Mouse (Mus musculus): ENCODE measurements around the gene Gm45140. TPM values are rescaled to one million over a fixed set of nuclear protein-coding genes. Genes with fewer than 3 reads are reported as not detected.
A peak's percentile ranks its signal among the peaks of the same experiment; 100 is the strongest.
"Not testable (repeated sequence)": the region's sequence is repeated elsewhere in the genome, so short reads cannot be mapped to it uniquely, and the experiment has no call there.

Gene Gm45140
- polyA plus RNA-seq, 3 experiments from 2014 or later, result 3.6 to 6.6 (median 4.6) TPM

DNA sequence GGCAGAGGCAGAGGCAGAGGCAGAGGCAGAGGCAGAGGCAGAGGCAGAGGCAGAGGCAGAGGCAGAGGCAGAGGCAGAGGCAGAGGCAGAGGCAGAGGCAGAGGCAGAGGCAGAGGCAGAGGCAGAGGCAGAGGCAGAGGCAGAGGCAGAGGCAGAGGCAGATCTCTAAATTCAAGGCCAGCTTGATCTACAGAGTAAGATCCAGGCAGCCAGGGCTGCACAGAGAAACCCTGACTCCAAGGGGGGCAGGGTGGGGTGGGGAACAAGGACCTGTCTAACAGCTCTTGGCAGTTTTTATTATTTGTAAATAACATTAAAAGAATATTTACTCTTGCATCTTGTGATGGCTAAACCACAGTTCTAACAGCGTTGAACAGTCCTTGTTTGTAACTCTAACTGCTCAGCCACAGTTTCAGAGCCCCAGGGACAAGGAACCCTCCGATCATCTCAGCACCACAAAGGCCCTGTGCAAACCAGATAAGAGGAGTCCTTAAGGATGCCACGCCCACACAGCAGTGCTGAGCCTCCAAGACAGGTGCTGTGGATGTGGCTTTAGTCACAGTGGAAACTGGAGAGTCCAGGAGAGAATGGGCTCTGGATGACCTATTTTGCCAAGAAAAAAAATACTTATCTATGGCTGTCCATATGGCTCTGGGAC, 59.9 kb downstream of the Gm45140 start:
- ATAC-seq, result no peak

DNA sequence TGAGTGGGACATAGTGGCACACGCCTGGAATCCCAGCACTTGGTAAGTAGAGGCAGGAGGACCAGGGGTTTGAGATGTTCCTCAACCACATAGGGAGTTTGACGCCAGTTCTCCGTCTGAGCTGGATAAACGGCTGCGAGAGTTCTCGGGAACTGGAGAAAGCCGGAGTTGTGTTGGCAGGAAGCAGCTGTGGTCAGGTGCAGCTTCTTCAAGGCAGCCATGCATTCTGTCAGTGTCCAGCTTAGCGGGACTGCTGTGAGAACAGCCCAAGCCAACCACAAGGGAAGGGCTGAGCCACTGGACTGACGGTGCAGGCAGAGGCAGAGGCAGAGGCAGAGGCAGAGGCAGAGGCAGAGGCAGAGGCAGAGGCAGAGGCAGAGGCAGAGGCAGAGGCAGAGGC, 60.7 kb downstream of the Gm45140 start:
- no peak for ATAC-seq

DNA sequence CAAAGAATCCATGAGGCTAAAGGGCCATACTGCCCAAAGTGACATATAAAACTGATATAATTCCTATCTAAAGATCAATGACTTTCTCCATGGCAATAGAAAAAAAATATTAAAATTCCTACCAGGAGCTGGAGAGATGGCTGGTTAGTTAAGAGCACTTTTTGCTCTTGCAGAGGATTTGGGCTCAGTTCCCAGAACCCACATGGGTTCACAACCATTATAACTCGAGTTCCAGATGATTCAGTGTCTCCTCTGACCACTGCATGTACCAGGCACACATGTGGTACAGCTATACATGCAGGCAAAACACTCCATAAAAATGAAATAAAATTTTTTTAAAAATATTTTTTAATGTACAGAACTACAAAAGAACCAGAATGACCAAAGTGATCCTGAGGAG, 61.1 kb downstream of the Gm45140 start:
- no peak for ATAC-seq

DNA sequence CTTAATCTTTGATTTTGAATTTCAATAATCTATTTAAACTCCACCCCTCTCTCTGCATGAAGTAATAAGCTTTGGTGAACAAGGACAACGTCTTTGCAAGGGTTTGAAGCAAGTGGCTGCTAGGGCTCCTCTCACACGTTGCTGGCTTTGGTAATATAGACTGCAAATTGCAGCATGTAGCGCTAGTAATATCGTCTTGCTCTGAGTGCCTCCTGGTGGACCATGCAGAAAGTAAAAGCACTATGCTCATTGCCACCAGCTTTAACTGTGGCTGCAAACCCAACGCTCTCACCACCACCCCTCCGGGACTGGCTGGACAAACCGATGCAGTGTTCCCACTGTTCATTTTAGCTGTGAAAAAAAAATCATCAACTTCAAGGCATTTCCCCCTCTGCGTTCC, 65.0 kb downstream of the Gm45140 start:
- ATAC-seq, result no peak

DNA sequence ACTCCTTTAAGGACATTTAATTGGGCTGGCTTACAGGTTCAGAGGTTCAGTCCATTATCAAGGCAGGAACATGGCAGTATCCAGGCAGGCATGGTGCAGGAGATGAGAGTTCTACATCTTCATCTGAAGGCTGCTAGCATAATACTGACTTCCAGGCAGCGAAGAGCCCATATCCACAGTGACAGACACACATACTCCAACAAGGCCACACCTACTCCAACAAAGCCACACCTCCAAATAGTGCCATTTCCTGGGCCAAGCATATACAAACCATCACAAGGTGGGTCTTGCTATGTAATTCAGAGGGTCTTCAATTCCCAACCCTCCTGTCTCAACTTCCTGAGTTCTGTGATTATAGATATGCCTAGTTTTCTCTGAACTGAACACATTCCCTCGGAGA, 71.3 kb downstream of the Gm45140 start:
- not testable (repeated sequence) for ATAC-seq

DNA sequence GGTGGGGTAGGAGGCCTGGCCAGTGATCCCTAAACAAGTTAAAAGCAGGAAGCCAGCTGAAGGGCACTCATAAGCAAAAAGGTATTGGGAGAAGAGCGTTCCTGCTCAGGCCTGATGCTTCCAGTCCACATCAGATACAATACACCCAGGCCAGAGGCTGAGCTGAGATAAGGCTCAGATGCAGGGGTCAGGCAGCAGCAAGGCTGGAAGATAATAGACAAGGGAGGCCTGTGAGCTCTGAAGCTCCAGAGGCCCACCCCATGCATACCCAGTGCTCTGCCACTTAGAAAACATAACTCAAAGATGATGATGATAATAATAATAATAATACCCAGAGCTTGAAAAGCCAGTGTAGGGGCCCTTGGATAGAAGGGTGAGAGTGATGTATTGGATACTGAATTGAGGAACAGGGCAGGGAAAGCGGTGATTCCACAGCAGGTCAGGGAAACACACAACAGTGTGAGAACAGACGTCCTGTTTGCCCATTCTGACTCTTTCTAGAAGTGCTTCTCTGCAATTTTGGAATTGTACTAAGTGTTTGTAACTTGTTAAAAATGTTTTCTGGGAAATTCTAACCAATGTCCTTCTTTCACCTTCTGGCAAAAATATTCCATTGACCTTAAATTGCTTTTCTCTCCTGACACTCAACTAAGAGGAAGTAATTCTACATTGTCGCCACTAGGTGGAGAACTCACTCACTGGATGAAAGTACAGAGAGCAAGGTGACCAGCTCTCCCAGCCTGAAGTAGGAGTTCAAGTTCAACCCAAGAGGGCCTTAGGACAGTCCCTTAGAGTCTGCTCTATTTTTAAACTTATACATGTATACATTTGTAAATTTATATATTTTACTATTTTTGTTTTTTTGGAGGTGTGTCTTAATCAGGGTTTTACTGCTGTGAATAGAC, 72.0 kb downstream of the Gm45140 start:
- peak; percentile 46 for ATAC-seq

DNA sequence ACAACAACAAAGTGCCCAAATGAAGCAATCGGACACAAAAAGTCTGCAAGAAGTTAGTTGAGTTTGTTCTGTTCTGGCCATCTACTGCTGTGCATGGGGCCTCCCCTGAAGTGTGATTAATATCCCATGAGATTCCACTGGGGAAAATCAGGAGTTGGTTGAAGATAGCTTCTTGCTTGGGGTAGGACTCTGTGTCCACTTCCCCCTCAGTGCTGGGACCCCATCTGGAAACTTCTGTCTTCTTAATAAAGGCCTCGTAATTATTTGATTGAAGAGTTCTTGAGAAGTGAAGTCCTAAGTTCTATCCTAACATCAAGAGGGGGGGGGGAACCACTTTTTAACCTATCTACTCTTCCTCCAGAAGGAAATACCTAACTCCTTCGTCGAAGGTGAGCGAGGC, 73.4 kb downstream of the Gm45140 start:
- ATAC-seq, result no peak

DNA sequence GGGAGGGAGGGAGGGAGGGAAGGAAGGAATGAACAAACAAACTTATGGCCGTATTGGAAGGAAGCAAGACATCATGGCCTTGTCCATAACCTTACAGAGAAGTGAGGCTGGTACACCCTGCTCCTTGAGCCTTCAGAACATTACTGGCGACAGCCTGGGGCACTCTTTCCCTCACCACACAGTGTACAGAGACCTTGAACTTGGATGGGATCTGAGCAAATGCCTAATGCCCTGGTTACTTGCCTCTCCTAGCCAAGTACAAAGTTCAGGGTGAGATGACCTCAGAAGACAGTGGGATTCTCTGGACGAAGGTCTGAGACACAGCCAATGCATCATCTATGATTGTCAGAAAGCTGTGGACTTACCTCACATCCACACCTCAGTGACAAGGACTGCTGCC, 75.7 kb downstream of the Gm45140 start:
- ATAC-seq, result no peak

DNA sequence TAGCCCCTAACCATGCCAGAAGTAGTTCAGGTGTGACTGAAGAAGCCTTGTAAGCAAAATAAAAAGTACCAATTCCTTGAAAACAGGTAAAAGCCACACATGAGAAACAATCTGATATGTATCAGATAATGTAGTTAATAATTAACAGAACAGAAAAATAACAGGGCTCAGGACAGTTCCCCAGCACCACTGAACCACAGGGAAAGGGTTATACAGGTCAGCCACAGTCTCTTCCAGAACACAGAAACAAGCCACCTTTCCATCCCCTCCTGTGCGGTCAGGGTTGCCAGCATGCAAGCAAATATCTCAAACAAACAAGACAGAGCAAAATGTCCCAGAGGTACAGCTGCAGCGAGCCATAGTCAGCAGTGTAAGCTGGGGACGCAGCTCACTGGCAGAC, 76.2 kb downstream of the Gm45140 start:
- no peak for ATAC-seq

DNA sequence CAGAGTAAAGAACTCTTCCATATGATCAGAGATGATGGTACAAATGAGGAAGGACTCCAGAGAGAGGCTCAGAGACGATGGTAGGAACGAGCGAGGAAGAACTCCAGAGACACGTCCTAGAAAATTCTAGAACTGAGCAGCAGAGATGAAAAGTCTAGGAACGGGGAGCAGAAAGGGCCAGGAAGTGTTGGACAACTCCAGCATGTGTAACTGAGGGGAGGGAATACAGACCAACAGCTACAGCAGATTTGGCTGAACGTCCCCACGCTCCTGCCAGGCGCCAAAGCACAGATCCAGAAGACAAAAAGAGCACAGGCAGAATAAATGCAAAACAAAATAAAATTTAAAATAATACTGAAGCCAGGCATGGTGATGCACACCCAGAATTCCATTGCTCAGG, 78.7 kb downstream of the Gm45140 start:
- ATAC-seq, result no peak

DNA sequence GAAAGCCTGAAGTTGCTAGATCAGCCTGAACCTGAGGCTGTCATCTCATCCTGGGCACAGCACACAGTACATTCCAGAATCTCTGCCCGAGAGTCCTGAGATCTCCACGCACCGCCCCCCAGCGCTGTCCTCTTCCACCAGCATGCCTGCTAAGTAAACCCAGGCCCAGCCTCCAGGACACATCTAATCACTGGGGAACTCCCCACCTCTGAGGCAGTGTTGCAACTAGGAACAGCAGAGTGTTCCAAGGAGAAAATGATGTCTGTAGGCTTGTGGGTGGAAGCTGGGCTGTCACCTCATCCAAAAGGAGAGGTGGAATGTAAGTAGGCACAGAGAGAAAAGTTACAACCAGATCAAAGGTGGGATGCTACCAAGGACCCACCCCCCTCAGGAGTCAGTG, 80.4 kb downstream of the Gm45140 start:
- ATAC-seq, result no peak

DNA sequence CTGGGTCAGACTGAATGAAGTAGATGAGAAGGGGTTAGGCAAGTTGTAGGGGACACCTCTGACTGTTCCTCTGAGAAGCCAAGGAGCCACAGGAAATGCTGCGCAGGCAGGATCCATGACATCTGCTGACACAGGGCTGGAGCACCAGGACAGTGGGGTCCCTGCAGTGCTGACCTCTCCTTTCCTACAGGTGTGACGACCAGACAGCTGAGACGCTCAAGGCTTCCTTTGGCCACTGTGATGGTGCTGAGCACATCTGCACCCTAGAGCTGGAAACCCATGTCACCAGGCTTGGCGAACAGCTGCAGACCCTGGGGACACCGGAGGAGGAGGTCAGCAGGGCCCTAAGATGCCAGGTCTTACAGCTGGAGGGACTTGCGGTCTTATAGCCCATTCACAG, 84.0 kb downstream of the Gm45140 start:
- no peak for ATAC-seq

DNA sequence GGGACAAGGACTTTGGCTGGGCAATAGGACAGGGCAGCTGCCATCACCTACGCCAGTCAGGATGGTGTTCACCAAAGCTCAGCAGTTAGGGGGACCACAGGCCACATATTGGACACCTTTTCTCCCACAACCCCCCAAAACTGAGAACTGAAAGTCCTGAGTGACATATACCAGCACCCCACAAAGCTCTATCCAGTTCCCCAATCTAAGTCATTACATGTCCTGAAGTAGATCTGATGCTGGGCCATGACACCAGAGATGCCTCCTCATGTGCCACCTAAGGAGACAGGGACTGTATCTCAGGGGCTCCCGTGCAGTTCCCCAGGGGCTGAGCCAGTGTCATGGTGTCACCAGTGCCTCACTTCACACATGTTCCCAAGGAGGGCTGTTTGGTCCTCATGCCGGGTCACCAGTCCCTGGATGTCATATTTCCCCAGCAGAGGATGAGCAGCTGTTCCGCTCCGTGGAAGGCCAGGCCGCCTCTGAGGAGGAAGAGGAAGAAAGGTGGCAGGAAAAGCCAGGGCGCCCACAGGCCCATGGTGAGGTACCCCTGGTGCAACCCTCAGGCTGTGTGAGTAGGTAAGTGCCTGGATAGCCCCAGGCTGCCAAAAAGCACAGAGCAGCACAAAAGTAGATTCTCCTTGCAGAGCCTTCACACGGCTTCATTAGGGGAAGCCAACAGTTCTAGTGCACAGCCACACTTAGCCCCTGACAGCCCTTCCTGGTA, 85.2 kb downstream of the Gm45140 start:
- ATAC-seq, result no peak

DNA sequence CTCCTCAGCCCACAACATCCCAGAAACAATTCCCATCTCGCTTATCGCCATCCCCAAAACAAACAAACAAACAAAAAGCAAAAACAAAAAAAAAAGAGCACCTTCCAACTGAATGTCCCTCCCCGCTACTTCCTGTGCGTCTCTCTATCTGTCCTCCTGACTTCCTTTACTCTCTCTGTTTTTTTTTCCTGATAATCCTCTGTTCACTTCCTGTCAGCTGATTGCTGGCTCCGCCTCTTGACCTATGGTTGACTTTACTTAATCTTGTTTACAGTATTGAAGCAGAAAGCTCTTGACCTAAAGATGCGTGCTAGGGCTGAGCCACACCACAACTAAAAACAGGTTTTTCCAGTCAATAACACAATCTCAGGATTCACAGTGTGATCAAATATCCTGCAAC, 87.1 kb downstream of the Gm45140 start:
- no peak for ATAC-seq

DNA sequence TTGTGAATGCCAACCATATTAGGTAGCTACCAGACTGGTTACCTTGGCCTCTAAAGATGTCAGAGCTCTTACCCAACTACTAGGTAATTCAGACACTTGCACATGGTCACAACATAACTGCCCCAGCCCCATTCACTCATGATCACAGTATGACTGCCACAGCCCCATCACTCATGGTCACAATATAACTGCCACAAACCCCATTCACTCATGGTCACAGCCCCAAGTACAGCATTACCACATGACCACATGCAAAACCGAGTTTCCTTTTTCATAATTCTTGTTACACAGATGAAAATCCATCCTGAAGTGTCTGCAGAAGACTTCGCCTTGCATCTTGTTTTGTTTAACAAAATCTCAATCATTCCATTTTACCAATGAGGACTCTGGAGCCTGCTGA, 87.5 kb downstream of the Gm45140 start:
- ATAC-seq, result no peak

DNA sequence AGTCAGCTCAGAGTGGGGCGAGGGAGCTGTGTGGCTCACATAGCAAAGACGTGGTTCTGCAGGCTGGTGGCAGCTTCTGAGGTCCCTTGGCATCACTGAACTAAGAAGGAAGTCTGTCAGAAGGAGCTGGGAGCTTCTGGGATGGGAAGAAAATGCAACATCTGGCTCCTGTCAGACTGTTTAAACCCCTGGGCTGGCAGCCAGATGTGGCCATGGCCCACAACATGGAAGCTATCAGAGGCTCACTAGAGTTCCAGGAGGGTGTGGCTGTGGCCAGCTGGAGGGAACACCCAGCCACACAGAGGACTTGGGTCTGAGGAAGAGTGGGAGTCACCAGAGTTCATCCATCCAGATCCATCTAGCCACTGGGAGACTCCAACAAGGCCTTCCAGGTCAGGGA, 88.7 kb downstream of the Gm45140 start:
- no peak for ATAC-seq

DNA sequence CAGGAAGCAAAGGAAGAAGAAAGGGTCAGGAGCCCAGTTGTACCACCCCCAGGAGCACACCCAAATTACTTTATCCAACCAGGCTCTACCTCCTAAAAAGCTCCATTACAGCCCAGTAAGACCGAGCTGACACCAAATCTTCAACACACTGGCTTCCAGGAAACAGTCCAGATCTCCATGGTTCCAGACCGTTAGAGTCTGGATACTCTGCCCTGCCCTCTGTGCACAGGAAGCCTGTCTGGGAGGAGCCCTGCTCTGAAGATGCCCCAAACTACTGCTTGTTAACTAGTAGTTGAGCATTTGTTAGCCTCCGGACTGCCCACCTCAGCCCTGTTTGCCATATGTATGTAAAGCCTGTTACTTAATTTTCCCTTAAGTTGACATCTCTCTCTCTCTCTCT, 89.5 kb downstream of the Gm45140 start:
- no peak for ATAC-seq

DNA sequence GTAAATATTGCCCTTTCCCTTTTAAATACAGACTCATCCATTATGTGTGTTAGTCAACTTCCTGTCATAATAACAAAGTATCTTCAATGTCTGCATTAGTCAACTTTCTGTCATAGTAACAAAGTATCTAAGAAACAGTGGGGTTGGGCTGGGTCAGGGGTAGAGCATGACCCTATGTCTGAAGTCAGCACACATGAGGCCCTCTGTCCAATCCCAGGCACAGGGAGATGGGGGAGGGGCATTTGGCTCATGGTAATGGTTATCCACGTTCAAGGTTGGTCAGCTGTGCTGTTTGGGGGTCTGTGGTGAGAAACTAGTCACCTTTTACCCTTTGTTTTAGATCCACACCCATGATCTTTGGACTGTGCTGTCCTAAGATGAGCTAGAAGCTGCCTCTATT, 90.3 kb downstream of the Gm45140 start:
- no peak for ATAC-seq

DNA sequence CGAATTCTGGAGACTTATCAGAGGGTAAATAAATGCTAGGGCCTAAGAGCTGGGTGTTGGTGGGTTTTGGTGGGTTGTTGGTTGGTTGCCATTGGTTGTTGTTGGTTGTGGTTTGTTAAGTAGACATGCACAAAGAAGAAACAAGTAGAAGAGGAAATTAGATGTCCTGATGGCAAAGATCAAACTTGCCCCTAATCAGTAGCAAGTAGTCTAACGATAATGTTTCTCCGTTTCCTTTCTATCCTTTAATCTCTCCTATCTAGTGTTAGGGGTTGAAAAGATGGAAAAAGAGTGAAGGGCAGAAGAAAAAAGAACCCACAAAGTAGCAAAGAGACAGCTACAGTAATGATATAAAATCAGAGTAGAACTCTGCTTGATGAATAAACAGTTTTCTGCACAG, 91.0 kb downstream of the Gm45140 start:
- no peak for ATAC-seq

DNA sequence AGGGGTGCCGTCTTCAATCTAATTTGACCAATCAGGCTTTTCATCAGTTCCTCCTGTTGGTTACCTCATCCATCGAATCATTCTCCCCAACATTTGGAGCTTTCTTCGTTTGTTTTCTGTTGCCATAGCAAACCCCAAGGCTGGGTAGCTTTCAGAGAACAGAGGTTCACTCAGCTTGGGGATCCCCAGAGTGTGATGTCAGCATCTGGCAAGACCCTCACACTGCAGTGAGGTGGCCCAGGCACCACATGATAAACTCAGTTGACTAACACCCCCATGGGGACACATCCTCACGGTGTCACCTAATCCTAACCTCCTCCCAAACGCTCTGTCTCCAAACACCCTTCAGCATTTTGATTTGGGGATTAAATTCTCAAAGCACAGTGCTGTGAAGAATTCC, 92.3 kb downstream of the Gm45140 start:
- ATAC-seq, result no peak

DNA sequence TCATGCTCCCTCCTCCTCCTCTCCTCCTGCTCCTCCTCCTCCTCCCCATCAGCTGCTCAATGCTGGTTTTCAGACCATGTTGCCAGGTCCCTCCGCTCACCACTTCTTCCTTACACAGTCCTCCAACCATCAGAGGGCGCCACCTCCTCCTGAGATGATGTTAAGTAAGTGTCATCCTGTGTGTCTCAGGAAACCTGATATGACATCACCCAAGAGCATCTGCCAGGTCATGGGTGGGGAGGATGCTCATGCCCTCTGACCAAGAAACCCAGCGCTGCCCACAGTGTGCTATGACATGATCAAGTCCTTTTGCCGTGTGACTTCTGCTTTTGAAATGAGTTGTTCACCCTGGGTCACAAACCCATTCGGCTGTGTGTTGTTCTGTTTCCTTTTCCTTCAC, 92.8 kb downstream of the Gm45140 start:
- no peak for ATAC-seq

DNA sequence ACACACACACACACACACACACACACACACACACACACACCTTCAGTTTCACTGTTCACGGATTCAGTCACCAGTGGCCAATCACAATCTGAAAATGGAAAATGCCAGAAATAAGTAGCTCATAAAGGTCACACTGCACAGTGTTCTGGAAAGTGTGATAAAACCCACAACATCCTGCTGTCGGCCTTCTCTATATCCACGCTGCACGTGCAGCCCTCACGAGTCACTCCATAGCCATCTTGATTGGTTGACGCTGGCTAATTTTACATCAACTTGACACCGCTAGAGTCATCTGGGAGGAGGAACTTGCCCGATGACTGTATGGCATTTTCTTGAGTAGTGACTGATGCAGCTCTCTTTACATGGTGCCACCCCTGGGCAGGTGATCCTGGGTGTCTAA, 93.6 kb downstream of the Gm45140 start:
- ATAC-seq, result peak; percentile 50

DNA sequence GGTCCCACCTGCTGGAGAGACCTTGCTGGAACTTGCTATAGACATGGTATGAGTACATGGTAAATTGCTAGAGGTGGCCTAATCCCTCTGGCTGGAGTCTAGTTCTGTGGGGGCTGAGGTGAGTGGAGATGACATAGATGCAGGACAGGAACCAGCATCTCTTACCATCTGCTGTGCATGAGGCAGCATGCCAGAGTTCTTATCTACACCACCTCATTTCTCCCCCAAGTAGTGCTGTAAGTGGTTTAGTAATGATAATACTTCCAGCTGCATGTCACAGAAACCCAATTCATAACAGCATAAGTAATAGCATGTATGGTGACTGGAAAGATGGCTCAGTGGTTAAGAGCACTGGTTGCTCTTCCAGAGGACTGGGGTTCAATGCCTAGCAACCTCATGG, 95.1 kb downstream of the Gm45140 start:
- no peak for ATAC-seq

DNA sequence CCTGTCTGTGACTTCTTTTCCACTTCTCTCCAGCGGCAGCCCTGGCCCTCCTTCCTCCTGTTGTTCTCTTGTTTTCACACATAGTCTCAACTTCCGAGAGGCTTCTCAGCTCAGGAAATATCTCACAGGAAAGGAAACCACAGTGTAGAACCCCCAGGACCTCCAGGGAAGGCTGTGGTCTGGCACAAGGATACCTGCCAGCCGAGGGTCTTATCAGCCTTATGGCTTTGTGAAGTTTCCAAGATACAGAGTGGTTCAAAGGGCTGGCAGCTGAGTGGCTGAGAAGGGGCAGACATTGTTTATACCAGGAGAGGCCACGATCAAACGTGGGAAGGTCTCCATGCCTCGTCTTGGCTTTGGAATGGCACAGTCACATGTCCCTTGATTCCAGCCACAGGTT, 95.7 kb downstream of the Gm45140 start:
- no peak for ATAC-seq
